Mouse (Mus musculus) v-Abl transformed pro-B cells (cell line): Measurements from ENCODE around the gene Nav2.

Source experiments
- in situ Hi-C, 2 experiments: fragments of 400-800 bp; cut with MboI; formaldehyde crosslinking; loops; one replicate each; pipeline ENCODE4 v1.15.1; 2025; ENCODE audit not compliant: unreplicated experiment in 2 of 2

The Nav2 gene

DNA sequence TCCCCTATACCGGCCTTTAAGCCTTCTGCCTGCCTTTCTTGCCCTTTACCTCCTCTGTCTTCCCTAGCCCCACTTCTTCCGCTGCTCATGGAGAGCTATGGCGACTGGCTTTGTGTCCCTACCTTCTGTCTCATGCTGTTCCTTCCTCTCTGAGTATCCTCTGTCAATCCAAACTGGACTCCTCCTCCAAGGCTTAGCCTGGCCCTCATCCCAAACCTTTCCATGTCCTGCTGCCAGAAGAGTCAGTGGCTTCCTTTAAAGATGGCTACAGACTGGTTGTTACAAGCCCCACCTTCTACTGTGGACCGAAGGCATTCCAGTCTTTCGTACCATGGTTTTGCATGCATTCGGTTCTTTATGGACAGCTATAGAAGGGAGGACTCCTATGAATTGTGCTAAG lies 674.7 kb downstream of the Nav2 start:
- in situ Hi-C loops, result loop anchor here in 1 of 2 experiments (25.0 kb wide), 1 partner anchor 446 kb away; no protein-coding TSS in a partner anchor

DNA sequence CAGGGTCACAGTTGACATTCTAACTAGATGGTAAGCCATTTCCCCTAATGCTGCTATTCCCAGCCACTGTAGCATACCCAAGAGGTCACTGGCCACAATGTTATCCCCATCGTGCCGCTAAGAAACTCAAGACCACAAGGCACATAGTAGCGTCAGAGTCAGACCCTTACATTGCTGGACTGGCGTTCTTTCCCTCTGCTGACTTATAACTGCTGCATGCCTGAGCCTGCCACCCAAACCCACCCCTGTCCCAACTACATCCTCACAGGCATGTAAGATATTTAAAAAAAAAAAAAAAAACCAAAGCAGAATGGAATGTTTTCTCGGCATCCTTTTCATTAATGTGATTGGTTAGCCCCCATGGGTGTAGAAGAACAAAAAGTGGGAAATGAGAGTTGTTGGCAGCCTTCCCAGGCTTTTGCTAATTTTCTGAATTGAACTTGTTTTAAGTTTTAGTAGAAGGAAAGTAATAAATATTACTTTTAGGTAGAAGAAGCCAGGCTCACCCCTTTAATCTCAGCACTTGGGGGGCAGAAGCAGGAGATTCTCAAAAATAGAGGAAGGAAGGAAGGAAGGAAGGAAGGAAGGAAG lies 678.1 kb downstream of the Nav2 start:
- in situ Hi-C loops, result loop anchor here in 1 of 2 experiments (25.0 kb wide), 1 partner anchor 449 kb away; no protein-coding TSS in a partner anchor

DNA sequence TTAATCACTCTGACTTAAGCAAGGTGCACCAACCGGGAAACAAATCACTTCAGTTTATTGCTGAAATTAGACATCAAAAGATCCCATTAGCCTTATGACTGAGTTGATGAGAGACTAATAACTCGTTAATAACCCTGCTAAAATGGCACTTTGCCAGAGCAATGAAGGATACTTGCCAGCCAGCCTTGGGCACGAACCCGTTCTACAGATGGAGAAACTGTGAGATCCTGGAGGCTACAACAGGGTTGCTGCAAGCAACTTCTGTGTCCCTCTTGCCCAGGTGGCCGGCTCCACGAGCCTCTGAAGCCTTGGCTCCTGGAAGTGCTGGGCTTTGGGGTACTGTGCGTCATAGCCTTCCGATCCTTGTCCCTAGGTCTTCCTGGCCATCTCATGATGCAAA lies 681.1 kb downstream of the Nav2 start:
- in situ Hi-C loops, result loop anchor here in 1 of 2 experiments (25.0 kb wide), 1 partner anchor 452 kb away; no protein-coding TSS in a partner anchor

DNA sequence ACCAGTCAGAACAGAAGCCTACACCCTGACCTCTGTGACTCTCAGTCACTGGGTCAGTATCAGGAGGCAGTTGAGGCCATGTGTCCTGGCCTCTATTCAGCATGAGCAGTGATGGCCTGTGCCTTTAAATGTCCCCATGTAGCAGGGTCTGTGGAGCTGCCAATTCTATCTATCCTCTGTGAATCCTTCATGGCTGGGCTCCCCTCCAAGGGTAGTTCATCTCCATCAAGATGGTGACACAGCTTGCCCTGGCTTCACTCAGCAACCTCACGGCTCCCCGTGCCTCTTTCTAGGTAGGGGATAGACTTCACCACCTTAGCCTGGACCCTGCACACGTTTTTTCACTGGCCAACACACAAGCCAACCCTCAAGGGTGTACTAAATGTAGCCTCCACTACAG lies 689.3 kb downstream of the Nav2 start:
- in situ Hi-C loops, result loop anchor here in 1 of 2 experiments (5.0 to 25.0 kb wide), 2 partner anchors 105 to 460 kb away; no protein-coding TSS in a partner anchor

DNA sequence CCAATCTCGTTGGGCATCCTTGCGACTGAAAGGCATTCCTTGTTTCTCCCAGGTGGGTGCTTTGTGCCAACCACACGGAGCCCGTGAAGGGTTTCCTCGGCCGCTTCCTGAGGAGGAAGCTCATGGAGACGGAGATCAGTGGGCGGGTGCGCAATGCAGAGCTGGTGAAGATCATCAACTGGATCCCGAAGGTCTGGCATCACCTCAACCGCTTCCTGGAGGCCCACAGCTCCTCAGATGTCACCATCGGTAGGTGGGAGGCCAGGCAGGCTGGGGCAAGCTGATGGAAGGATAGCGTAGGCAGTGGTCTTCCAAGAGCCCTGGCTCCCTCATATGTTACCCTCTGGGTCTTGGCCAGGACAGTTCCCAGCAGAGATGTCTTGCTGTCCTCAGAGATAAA lies 689.7 kb downstream of the Nav2 start:
- in situ Hi-C loops, result loop anchor here in 1 of 2 experiments (5.0 to 25.0 kb wide), 2 partner anchors 106 to 461 kb away; no protein-coding TSS in a partner anchor

DNA sequence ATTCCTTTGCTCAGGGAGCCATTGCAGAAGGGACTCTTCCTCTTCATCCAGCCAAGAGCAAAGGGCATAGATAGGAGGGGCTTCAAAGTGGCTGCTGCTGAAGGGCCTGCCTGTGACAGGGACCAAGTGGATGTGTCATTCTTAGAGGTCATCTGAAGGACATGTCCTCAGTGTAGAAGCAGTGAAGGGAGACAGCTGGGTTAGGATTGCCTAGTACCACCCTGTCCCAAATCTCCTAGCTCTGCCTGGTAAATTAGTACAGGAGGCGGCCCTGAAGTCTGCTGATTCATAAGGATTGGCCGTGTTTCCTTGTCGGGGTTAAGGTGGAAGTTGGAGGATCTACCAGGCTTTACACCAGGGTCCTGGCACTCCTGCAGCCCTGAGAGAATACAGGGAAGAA lies 691.4 kb downstream of the Nav2 start:
- in situ Hi-C loops, result loop anchor here (5.0 to 25.0 kb wide), 4 partner anchors 108 to 855 kb away; no protein-coding TSS in a partner anchor

DNA sequence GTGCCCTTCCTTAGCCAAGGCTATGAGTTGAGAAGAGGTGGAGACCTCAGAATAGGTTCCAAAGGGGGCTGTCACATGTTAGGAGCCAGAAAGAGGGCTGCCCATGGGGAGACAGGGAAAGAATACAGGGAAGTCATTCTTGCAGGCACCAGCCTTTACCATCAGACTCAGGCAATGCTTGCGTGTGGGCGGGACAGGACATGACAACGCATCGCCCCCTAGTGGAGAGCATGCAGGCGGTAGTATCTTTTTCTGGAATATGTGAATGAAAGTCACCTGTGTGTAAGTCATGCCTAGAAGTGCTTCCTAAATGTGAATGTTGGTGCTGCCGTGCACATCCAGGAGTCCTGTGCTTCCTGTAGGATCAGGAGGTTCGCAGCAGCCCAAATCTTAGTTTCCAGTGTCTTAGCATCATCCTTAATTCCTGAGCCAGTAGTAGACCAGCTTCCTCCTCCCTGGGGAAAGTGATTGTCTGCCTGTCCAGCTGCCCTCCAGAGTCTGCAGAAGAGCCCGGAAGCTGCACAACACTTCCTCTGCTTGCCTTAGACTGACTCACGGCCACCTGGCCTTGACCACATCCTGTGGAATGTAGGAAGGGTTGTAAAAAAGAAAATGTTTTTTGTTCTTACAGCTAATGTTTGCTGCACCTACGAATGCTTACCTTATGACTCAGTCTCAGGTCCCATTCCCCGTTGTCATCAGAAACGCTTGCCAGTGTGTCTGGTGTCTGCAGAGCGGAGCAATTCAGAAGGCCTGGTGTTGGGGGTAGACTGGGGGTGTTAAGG lies 692.9 kb downstream of the Nav2 start:
- in situ Hi-C loops, result loop anchor here in 1 of 2 experiments (10.0 to 25.0 kb wide), 3 partner anchors 127 to 857 kb away; no protein-coding TSS in a partner anchor

DNA sequence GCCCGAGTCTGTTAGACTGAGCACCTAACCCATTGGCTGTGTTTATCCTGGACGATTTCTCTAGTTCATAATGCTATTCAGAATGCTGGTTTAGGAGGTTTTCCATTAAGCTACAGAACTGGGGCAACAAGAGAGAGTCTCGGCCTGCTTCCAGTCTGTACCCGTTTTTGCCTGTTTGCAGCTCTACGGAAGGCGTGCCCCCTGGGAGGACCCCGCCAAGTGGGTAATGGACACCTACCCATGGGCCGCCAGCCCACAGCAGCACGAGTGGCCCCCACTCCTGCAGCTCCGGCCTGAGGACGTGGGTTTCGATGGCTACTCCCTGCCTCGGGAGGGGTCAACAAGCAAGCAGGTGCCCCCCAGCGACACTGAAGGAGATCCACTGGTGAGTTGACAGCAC lies 695.7 kb downstream of the Nav2 start:
- in situ Hi-C loops, result loop anchor here in 1 of 2 experiments (10.0 to 25.0 kb wide), 3 partner anchors 129 to 859 kb away; no protein-coding TSS in a partner anchor

DNA sequence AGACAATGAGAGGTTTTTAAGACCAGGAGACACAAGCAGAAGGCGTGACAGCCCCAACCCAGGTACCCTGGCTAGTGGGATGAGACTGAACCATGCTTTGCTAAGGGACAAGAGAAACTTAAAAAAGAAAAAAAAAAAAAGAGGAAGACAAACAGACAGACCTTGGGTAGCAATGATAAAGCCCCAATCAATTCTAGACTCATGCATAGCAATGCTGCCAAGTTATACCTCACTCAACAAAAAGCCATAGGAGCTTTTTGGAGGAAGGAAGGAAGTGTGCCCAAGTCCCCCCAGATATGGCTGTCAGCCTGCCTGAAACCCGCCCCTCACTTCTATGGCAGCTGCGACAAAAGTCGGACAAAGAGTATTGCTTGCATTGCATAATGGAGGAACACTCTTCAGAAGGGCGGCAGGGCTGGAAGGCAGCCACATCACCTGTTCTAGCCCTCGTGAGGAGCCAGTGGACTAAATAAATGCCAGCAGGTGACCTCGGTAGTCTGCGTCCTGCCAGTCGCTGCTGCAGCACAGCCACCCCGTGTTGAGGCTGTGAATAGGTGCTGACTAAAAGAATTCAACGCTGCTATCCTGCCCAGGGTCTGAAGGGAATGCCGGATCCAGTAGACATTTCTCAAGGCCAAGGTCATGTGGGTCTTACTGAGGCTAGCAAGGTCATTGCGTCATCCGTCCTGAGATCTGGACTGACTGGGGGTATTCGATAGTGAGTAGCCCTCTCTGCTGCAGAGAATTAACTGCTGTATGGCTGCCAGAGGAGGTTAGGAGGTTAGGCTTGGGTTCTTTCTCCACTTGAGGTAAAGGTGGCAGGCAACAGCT lies 696.7 kb downstream of the Nav2 start:
- in situ Hi-C loops, result loop anchor here in 1 of 2 experiments (10.0 to 25.0 kb wide), 3 partner anchors 130 to 860 kb away; no protein-coding TSS in a partner anchor

DNA sequence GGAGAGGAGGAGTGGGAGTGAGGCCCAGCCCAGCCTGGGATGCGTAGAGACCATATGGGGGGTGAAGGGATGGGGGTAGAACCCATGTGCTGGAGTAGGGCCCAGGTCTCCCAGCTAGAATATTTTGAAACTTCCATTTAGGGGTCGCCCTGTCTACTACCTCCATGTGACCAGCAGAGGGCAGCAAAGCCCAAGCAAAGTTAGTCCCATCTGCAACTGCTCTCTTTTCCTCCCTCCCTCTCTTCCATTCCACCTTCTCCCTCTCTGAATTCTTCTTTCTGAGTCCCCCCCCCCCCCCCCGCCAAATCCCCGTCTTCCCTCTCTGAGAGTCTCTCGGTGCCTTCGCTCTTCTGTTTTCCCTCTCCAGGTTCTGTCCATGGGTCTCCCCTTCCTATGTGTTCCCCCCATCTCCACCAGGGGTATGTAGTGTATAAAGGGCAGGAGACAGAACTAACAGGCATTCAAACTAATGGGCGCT lies 707.8 kb downstream of the Nav2 start:
- in situ Hi-C loops, result loop anchor here (5.0 to 25.0 kb wide), 4 partner anchors 141 to 1819 kb away; partner anchors contain the start of gene Htatip2 (in 1 of the 2)

DNA sequence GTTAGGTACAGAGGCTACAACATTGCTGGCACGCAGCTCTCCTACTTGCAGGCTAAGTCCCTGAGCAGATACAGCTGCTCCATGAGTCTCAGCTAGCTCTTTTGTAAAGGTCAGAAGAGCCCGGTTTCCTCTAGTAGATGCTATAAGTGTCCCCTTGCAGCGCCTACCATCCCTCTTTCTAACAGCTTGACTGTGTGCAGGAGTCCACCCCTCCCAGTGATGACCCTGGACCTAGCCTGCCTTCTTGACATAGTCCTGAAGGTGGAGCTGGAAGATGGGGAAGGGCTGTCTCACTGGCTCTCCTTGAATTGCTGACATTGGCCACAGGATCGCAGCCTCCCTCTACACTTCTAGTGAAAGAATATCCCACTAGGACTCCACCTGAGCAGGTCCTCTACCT lies 708.6 kb downstream of the Nav2 start:
- in situ Hi-C loops, result loop anchor here (5.0 to 25.0 kb wide), 4 partner anchors 140 to 1818 kb away; partner anchors contain the start of gene Htatip2 (in 1 of the 2)

DNA sequence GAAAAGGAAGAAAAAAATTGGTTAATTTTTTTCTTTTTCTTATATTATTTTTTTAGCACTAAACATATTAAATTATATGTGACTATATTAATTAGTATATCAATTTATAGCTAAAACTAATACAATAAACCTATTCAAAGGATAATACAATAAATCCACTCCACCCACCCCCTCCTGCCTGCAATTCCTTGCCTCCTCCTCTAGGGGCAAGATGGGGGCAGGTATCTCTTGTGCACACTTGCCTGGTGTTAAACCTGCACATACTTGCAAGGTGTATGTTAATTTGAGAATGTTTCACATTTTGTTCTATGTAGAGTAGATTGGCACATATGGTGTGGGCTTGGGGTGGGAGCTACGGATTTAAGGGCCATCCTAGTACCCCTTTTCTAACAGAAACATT lies 711.6 kb downstream of the Nav2 start:
- in situ Hi-C loops, result loop anchor here in 1 of 2 experiments (25.0 kb wide), 1 partner anchor 483 kb away; no protein-coding TSS in a partner anchor

DNA sequence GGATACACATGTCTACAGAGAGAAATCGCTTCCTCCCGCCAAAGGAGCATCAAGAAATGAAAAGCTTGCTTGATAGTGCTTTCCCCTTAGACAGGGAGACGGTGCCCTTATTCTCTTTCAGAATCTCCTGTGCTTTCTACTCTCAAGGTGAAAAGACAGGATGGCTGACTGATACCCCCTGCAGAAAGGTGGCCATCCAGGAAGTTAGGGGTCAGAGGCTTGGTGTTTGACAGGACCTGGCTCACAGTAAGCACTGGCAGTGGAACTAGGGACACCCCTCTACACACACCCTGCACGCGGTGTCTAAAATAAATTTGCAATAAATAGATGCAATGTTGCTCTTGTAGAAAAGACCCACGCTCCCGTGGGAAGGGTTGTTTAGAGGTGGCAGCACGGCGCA lies 723.4 kb downstream of the Nav2 start:
- in situ Hi-C loops, result no loop called here

DNA sequence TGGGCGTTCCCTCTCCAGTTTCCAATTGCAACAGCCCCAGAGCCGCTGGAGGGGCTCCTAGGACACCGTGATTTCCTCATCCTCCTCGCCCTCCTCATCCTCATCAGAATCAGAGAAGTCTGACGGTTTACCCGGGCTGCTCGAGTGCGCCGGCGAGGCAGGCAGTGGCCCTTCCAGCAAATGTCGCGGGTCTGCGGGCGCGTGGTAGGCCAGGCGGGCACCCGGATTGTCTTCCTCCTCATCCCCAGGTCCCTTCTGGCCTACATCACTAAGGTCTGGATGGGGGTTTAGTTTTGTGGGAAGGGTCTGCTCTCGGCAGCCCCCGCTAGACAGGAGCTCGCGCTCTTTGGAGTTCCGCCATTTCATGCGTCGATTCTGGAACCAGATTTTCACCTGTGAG lies 723.9 kb downstream of the Nav2 start:
- in situ Hi-C loops, result no loop called here

DNA sequence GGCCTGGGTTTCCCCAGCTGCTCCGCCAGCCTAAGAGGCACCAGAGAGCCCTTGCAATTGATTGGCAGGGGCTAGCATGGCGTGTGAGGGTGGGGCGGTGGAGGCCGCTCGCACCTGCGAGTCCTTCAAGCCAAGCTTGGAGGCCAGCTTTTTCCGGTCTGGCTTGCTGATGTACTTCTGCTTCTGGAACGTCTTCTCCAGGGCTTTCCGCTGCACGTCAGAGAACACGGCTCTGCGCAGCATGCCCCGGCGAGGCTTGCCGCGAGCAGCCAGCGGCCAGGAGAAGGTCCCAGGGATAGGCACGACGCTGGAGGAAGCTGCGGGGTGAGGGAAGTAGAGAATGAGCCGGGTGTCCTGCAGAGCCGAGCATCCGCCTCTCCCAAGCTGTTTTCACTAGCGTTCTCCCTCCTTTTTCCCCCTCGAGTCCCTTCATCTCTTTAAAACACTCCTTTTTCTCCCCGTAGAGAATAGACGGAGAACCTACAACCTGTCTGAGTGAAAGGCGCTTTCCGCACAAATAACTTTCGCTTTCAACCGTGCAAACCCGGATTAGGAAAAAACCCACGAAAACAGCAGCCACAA lies 725.0 kb downstream of the Nav2 start:
- in situ Hi-C loops, result no loop called here

DNA sequence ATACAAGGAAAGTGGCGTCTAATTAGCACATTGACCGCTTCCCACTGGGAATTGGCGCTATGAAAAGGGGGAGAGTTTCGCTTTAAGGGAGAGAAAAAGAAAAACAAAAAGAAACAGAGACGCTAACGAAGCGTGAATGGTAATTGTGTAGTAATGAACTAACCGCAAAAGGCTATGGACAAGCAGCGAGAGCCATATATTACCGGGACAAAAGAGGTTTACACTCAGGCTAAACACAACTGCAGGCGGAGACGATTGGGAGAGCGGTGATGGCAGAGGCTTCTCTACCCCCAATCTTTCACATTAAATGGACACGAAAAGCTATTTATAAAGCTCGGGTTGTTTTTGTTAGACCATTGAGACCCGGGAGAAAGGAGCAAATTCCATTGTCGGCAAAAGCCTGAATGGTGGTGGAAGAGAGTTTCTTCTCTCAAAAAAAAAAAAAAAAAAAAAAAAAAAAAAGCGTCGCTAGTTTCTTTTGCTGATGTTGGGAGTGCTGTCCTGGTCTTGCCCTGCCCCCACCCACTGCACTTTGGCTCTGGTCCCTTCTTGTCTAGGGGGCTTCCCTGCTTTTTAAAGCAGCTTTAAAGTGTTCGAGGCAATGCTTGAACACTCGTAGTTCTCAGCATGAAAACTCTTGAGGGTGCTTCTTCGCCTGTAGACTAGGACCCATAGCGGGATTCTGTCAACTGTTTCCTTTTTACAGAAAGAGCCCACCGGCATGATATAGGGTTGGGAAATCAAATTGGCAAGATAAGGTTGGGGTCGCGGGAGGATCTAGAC lies 726.0 kb downstream of the Nav2 start:
- in situ Hi-C loops, result no loop called here

DNA sequence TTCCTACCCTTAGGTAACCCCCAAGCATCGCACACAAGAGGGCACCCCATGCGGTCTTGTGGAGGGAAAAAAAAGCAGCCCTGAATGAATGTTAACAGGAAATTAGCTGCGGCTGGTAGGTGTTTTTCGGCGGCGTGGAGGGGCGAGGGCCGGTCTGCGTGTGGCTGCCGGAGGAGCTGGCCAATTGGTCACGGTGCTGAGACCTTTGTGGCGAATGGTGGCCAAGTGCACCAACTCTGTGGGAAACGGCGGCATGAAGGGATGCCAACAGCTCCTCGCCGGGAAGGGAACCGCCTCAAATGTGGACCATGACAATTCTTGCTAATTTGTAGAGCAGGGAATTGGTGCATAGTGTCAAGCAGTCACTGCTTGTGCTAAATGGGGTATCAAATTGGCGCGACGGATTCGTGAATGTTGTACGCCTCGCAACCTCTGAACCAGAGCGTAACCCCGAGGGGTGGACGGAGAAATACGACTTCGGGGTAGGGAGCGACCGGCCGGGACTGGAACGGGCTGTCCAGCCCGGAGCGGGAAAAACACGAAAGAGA lies 726.6 kb downstream of the Nav2 start:
- in situ Hi-C loops, result no loop called here

DNA sequence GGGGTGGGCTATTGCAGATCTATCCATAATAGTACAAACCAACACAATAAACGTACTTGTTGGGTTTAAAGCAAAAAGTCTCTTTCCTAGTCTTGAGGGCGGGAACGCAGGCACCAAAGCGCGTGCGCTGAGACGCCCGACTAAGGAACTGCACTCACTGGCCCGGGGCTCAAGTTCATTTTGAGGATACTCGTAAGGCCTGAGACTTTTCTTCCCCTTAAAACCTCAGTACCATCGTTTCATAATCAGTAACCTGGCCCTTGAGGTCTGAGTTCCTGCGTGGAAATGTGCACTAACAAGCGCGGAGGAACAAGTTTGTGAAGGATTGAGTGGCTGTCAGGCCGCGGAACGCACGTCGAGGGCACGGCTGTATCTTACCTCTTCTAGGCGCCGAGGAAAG lies 727.5 kb downstream of the Nav2 start:
- in situ Hi-C loops, result no loop called here
